Mouse (Mus musculus) embryonic facial prominence, embryonic 15.5 days (tissue): Measurements from ENCODE around the gene Defb15. TPM values are rescaled to one million over a fixed set of nuclear protein-coding genes. Genes with fewer than 3 reads are reported as not detected.
"Not testable (repeated sequence)": the region's sequence is repeated elsewhere in the genome, so short reads cannot be mapped to it uniquely, and the experiment has no call there.

Experiments used
- ATAC-seq: fragments of 200-750 bp; cut with Nextera tagmentation; 2 replicates; pipeline ENCODE4 v1.8.0; 2017; ENCODE audit warnings: low read depth, moderate TSS enrichment; ENCODE audit not compliant: insufficient number of reproducible peaks, low FRiP score, low TSS enrichment
- H3K27ac ChIP-seq: fragments of 300-500 bp; sonication (generic); replicated peaks from 2 replicates; pipeline ENCODE4 v1.5.1; 2015; ENCODE audit warnings: mild to moderate bottlenecking, inconsistent platforms
- H3K27me3 ChIP-seq: fragments of 300-500 bp; sonication (generic); 2 replicates; pipeline ENCODE4 v1.6.1; 2015; ENCODE audit warnings: inconsistent platforms
- H3K36me3 ChIP-seq: fragments of 300-500 bp; sonication (generic); 2 replicates; pipeline ENCODE4 v1.6.1; 2015; ENCODE audit warnings: mild to moderate bottlenecking, inconsistent platforms
- H3K4me1 ChIP-seq: fragments of 300-500 bp; sonication (generic); 2 replicates; pipeline ENCODE4 v1.6.1; 2015; ENCODE audit warnings: inconsistent platforms
- H3K4me2 ChIP-seq: fragments of 300-500 bp; sonication (generic); replicated peaks from 2 replicates; pipeline ENCODE4 v1.6.1; 2015; ENCODE audit warnings: mild to moderate bottlenecking, inconsistent platforms
- H3K4me3 ChIP-seq: fragments of 300-500 bp; sonication (generic); replicated peaks from 2 replicates; pipeline ENCODE4 v1.5.1; 2015; ENCODE audit warnings: mild to moderate bottlenecking, inconsistent platforms
- H3K9ac ChIP-seq: fragments of 300-500 bp; sonication (generic); 2 replicates; pipeline ENCODE4 v1.6.1; 2015; ENCODE audit warnings: inconsistent platforms
- H3K9me3 ChIP-seq: fragments of 300-500 bp; sonication (generic); replicated peaks from 2 replicates; pipeline ENCODE4 v1.6.1; 2016; ENCODE audit warnings: inconsistent platforms
- WGBS: fragments of 180-500 bp; shearing (Covaris S2); methylation state at CpG from one replicate; pipeline ENCODE4 v1.1.7; 2015; 5-methylcytosine and 5-hydroxymethylcytosine counted together
- polyA plus RNA-seq: library from polyadenylated mRNA; unstranded; fragments of >200 nt; fragmentation: Nextera tagmentation; extraction: Ambion mirVana; gene quantifications from 2 replicates; pipeline ENCODE4 v1.2.1, GENCODE M21; 2015

Defb15 gene
- polyA plus RNA-seq, 1 experiment from 2014 or later: not detected

GRCm38 (mm10) chr8:21930754-21931153 lies 1.8 kb downstream of the Defb15 start:
- not testable (repeated sequence) for ATAC-seq, H3K4me2 ChIP-seq, H3K36me3 ChIP-seq, H3K27ac ChIP-seq, H3K4me1 ChIP-seq, H3K9ac ChIP-seq, H3K27me3 ChIP-seq, H3K4me3 ChIP-seq, H3K9me3 ChIP-seq
- whole genome bisulfite sequencing: 80% methylated on average over 3 of the region's 3 CpGs

- ATAC-seq: no peak
- 86% methylated on average over 3 of the region's 3 CpGs for WGBS
Observed at GRCm38 (mm10) chr8:21915625-21916024, 16.9 kb downstream of the Defb15 start.

GRCm38 (mm10) chr8:21912554-21912953 lies 20.0 kb downstream of the Defb15 start:
- Histone ChIP-seq H3K27me3 (no peaks in the 10 kb centered on the region), H3K9me3 (no peaks in the 10 kb centered on the region)
- WGBS: 18% methylated on average over 2 of the region's 2 CpGs

More at GRCm38 (mm10) chr8:21915625-21916024, 16.9 kb downstream of the Defb15 start:
- Histone ChIP-seq H3K27me3 (no peaks in the 10 kb centered on the region), H3K9ac (no peak overlapping the region), H3K4me3 (no peak overlapping the region), H3K36me3 (no peaks in the 10 kb centered on the region), H3K4me2 (no peak overlapping the region), H3K4me1 (no peaks in the 10 kb centered on the region), H3K27ac (no peak overlapping the region), H3K9me3 (no peaks in the 10 kb centered on the region)

GRCm38 (mm10) chr8:21911931-21912330 lies 20.6 kb downstream of the Defb15 start:
- Histone ChIP-seq H3K4me2 (no peak overlapping the region), H3K27ac (no peak overlapping the region), H3K4me1 (no peaks in the 10 kb centered on the region), H3K27me3 (no peaks in the 10 kb centered on the region), H3K9ac (no peak overlapping the region), H3K36me3 (no peaks in the 10 kb centered on the region), H3K4me3 (no peak overlapping the region), H3K9me3 (no peaks in the 10 kb centered on the region)
- 3% methylated on average over 1 of the region's 1 CpGs for WGBS
- no peak for ATAC-seq

More at GRCm38 (mm10) chr8:21912554-21912953, 20.0 kb downstream of the Defb15 start:
- H3K9ac ChIP-seq: no peak overlapping the region
- H3K4me3 ChIP-seq: no peak overlapping the region
- no peaks in the 10 kb centered on the region for H3K36me3 ChIP-seq
- no peaks in the 10 kb centered on the region for H3K4me1 ChIP-seq
- H3K4me2 ChIP-seq: no peak overlapping the region
- ATAC-seq: no peak
- H3K27ac ChIP-seq: no peak overlapping the region

GRCm38 (mm10) chr8:21906290-21906689 lies 26.2 kb downstream of the Defb15 start, which contains the start of gene Defb11:
Gene Defb11 (minus strand): TSS chr8:21906412.
- not testable (repeated sequence) for H3K4me1 ChIP-seq, H3K4me3 ChIP-seq, H3K9me3 ChIP-seq, H3K36me3 ChIP-seq, ATAC-seq, H3K4me2 ChIP-seq, H3K9ac ChIP-seq, H3K27ac ChIP-seq, H3K27me3 ChIP-seq

GRCm38 (mm10) chr8:21885321-21885720 lies 47.2 kb downstream of the Defb15 start, which contains the start of gene Defb9:
Gene Defb9 (minus strand): TSS chr8:21885421.
- H3K9ac ChIP-seq, H3K36me3 ChIP-seq, H3K27ac ChIP-seq, H3K9me3 ChIP-seq, H3K27me3 ChIP-seq, H3K4me3 ChIP-seq, H3K4me1 ChIP-seq, ATAC-seq, H3K4me2 ChIP-seq: not testable (repeated sequence)

Other genes starting within 250 kb of the Defb15 start
- not detected in 2 replicates for gene AY761184, start 229.1 kb downstream of the Defb15 start, polyA plus RNA-seq
- gene Defa24, start 198.2 kb downstream of the Defb15 start, polyA plus RNA-seq: not detected in 2 replicates
- not detected in 2 replicates for gene Defb50, start 109.2 kb downstream of the Defb15 start, polyA plus RNA-seq
- gene Defb2, start 92.8 kb downstream of the Defb15 start, polyA plus RNA-seq: not detected in 2 replicates
- not detected in 2 replicates for gene Defb10, start 73.8 kb downstream of the Defb15 start, polyA plus RNA-seq
- not detected in 2 replicates for gene Defb9, start 47.3 kb downstream of the Defb15 start, polyA plus RNA-seq
- gene Defb11, start 26.3 kb downstream of the Defb15 start, polyA plus RNA-seq: not detected in 2 replicates
- not detected in 2 replicates for gene Defb35, start 5.6 kb upstream of the Defb15 start, polyA plus RNA-seq
- gene Defb13, start 14.1 kb upstream of the Defb15 start, polyA plus RNA-seq: not detected in 2 replicates
- gene Fam90a1a, start 26.0 kb upstream of the Defb15 start, polyA plus RNA-seq: not detected in 2 replicates
- not detected in 2 replicates for gene Ccdc70, start 37.1 kb upstream of the Defb15 start, polyA plus RNA-seq
- gene Atp7b, start 127.6 kb upstream of the Defb15 start, polyA plus RNA-seq: 0.43 and 0.76 TPM in 2 replicates
- gene Alg11, start 128.0 kb upstream of the Defb15 start, polyA plus RNA-seq: 28.6 and 35.7 TPM in 2 replicates
- 1.1 and 2.0 TPM in 2 replicates for gene Nek5, start 192.3 kb upstream of the Defb15 start, polyA plus RNA-seq
- gene Nek3, start 233.7 kb upstream of the Defb15 start, polyA plus RNA-seq: 3.5 and 4.1 TPM in 2 replicates